Mouse (Mus musculus) forebrain, embryonic 12.5 days (tissue): ENCODE measurements around the gene Slc44a4. TPM values are rescaled to one million over a fixed set of nuclear protein-coding genes. Genes with fewer than 3 reads are reported as not detected.
A peak's percentile ranks its signal among the peaks of the same experiment; 100 is the strongest.
"Not testable (repeated sequence)": the region's sequence is repeated elsewhere in the genome, so short reads cannot be mapped to it uniquely, and the experiment has no call there.

ENCODE experiments used
- ATAC-seq: fragments of 200-750 bp; cut with Nextera tagmentation; 2 replicates; pipeline ENCODE4 v1.8.0; 2017; ENCODE audit warnings: moderate TSS enrichment; ENCODE audit not compliant: low FRiP score
- H3K27ac ChIP-seq: fragments of 300-500 bp; sonication (generic); 2 replicates; pipeline ENCODE4 v1.5.1; 2016; ENCODE audit warnings: mild to moderate bottlenecking
- H3K27me3 ChIP-seq: fragments of 300-500 bp; sonication (generic); 2 replicates; pipeline ENCODE4 v1.6.1; 2016; ENCODE audit warnings: mild to moderate bottlenecking
- H3K36me3 ChIP-seq: fragments of 300-500 bp; sonication (generic); replicated peaks from 2 replicates; pipeline ENCODE4 v1.6.1; 2016; ENCODE audit warnings: mild to moderate bottlenecking
- H3K4me1 ChIP-seq: fragments of 300-500 bp; sonication (generic); 2 replicates; pipeline ENCODE4 v1.6.1; 2016
- H3K4me2 ChIP-seq: fragments of 300-500 bp; sonication (generic); 2 replicates; pipeline ENCODE4 v1.6.1; 2016; ENCODE audit warnings: mild to moderate bottlenecking, moderate library complexity
- H3K4me3 ChIP-seq: fragments of 300-500 bp; sonication (generic); replicated peaks from 2 replicates; pipeline ENCODE4 v1.5.1; 2016; ENCODE audit warnings: mild to moderate bottlenecking
- H3K9ac ChIP-seq: fragments of 300-500 bp; sonication (generic); 2 replicates; pipeline ENCODE4 v1.6.1; 2016; ENCODE audit warnings: mild to moderate bottlenecking
- H3K9me3 ChIP-seq: fragments of 300-500 bp; sonication (generic); 2 replicates; pipeline ENCODE4 v1.6.1; 2016
- WGBS: fragments of 180-500 bp; shearing (Covaris S2); methylation state at CpG from one replicate; pipeline ENCODE4 v1.1.7; 2016; 5-methylcytosine and 5-hydroxymethylcytosine counted together
- polyA plus RNA-seq: library from polyadenylated mRNA; unstranded; fragments of >200 nt; fragmentation: Nextera tagmentation; extraction: Ambion mirVana; gene quantifications from 2 replicates; pipeline ENCODE4 v1.2.1, GENCODE M21; 2016

Slc44a4 gene
- polyA plus RNA-seq, 1 experiment from 2014 or later = not detected

- peaks cover 11% of the 10 kb centered on the region for H3K4me1 ChIP-seq
- not testable (repeated sequence) for H3K36me3 ChIP-seq, H3K9me3 ChIP-seq, ATAC-seq, H3K27ac ChIP-seq
- H3K27me3 ChIP-seq = peaks cover 47% of the 10 kb centered on the region
- peak overlapping the region; percentile 80 for H3K4me2 ChIP-seq
- H3K9ac ChIP-seq = peak overlapping the region; percentile 45; the same call in 1 of the 2 replicates
- H3K4me3 ChIP-seq = peak overlapping the region; percentile 49
- 0% methylated on average over 17 of the region's 47 CpGs for WGBS
Observed at GRCm38 (mm10) chr17:34958734-34959129, 44.5 kb downstream of the Slc44a4 start.

GRCm38 (mm10) chr17:34959130-34959778, 45.0 kb downstream of the Slc44a4 start, which contains the start of gene Hspa1b:
TSS of gene Hspa1b (minus strand) at chr17:34959238.
- Histone ChIP-seq H3K4me3 (peak within 1 kb of the TSS; percentile 49), H3K4me1 (peaks cover 11% of the 10 kb centered on the region), H3K27me3 (peaks cover 47% of the 10 kb centered on the region), H3K4me2 (peak within 1 kb of the TSS; percentile 80), H3K27ac (peak within 1 kb of the TSS; percentile 86), H3K9ac (peak within 1 kb of the TSS; percentile 58)
- peak; percentile 93 for ATAC-seq
- WGBS = under 1% methylated on average over 32 of the region's 32 CpGs
- not testable (repeated sequence) for H3K36me3 ChIP-seq, H3K9me3 ChIP-seq

GRCm38 (mm10) chr17:34959881-34960515, 45.7 kb downstream of the Slc44a4 start:
- H3K27ac ChIP-seq = no peak overlapping the region; the same call in 1 of the 2 replicates
- H3K36me3 ChIP-seq = no peaks in the 10 kb centered on the region
- no peaks in the 10 kb centered on the region for H3K9me3 ChIP-seq
- H3K4me1 ChIP-seq = peaks cover 11% of the 10 kb centered on the region
- peak overlapping the region; percentile 58; the same call in 1 of the 2 replicates for H3K9ac ChIP-seq
- 15% methylated on average over 12 of the region's 12 CpGs for WGBS
- H3K4me3 ChIP-seq = peak overlapping the region; percentile 49
- peak overlapping the region; percentile 80 for H3K4me2 ChIP-seq
- peaks cover 39% of the 10 kb centered on the region for H3K27me3 ChIP-seq
- peak; percentile 3; the same call in 1 of the 2 replicates for ATAC-seq

- Histone ChIP-seq H3K4me3 (no peak overlapping the region), H3K27me3 (peaks cover 35% of the 10 kb centered on the region), H3K36me3 (no peaks in the 10 kb centered on the region), H3K4me2 (no peak overlapping the region), H3K27ac (no peak overlapping the region), H3K4me1 (peaks cover 11% of the 10 kb centered on the region), H3K9ac (no peak overlapping the region), H3K9me3 (no peaks in the 10 kb centered on the region)
- no peak for ATAC-seq
Observed at GRCm38 (mm10) chr17:34960702-34961493, 46.6 kb downstream of the Slc44a4 start.

GRCm38 (mm10) chr17:34962125-34962524, 47.9 kb downstream of the Slc44a4 start:
- ATAC-seq = no peak
- H3K27ac ChIP-seq = no peak overlapping the region
- H3K4me3 ChIP-seq = no peak overlapping the region
- H3K27me3 ChIP-seq = peaks cover 32% of the 10 kb centered on the region
- WGBS = 41% methylated on average over 3 of the region's 3 CpGs
- H3K9ac ChIP-seq = no peak overlapping the region
- no peaks in the 10 kb centered on the region for H3K36me3 ChIP-seq
- no peaks in the 10 kb centered on the region for H3K9me3 ChIP-seq
- peaks cover 11% of the 10 kb centered on the region for H3K4me1 ChIP-seq
- H3K4me2 ChIP-seq = no peak overlapping the region

- no peak overlapping the region for H3K9ac ChIP-seq
- H3K27ac ChIP-seq = no peak overlapping the region
- peaks cover 11% of the 10 kb centered on the region for H3K4me1 ChIP-seq
- no peak overlapping the region for H3K4me3 ChIP-seq
- WGBS = 56% methylated on average over 1 of the region's 1 CpGs
- H3K4me2 ChIP-seq = no peak overlapping the region
- H3K9me3 ChIP-seq = no peaks in the 10 kb centered on the region
- peaks cover 39% of the 10 kb centered on the region for H3K27me3 ChIP-seq
- no peaks in the 10 kb centered on the region for H3K36me3 ChIP-seq
- no peak for ATAC-seq
Observed at GRCm38 (mm10) chr17:34962841-34963240, 48.6 kb downstream of the Slc44a4 start.

GRCm38 (mm10) chr17:34964640-34965049, 50.4 kb downstream of the Slc44a4 start:
- Histone ChIP-seq H3K9ac (no peak overlapping the region), H3K27me3 (peaks cover 57% of the 10 kb centered on the region), H3K27ac (no peak overlapping the region), H3K36me3 (no peaks in the 10 kb centered on the region), H3K9me3 (no peaks in the 10 kb centered on the region), H3K4me1 (peaks cover 7% of the 10 kb centered on the region), H3K4me3 (no peak overlapping the region), H3K4me2 (no peak overlapping the region)
- WGBS = 6% methylated on average over 1 of the region's 1 CpGs
- no peak for ATAC-seq

DNA sequence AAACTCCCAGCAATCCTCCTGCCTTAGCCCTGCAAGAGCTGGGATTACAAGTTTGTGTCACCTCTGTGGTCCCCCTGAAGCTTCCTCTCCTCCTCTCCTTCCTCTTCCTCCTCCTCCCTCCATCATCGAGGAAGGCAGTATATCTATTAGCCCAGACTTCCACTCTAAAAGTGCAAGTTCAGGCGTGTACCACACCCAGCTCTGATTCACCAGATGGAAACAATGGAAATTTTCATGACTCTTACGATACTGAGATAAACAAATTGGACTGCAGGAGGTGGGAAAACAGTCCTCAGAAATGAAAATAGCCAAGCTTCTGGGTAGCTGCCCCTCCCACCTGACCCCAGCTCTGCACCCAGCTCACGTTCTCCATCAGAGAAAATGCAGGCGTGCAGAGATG, 51.4 kb downstream of the Slc44a4 start:
- 84% methylated on average over 5 of the region's 5 CpGs for WGBS
- peaks cover 60% of the 10 kb centered on the region for H3K27me3 ChIP-seq

GRCm38 (mm10) chr17:34969822-34970221, 55.6 kb downstream of the Slc44a4 start, which contains the start of gene Gm20481:
TSS of gene Gm20481 (plus strand) at chr17:34969912.
- not testable (repeated sequence) for H3K9ac ChIP-seq, H3K4me3 ChIP-seq, H3K4me2 ChIP-seq, H3K4me1 ChIP-seq, H3K36me3 ChIP-seq, ATAC-seq, H3K9me3 ChIP-seq, H3K27ac ChIP-seq
- WGBS = 75% methylated on average over 9 of the region's 11 CpGs
- peaks cover 46% of the 10 kb centered on the region for H3K27me3 ChIP-seq

More for the DNA sequence above, 51.4 kb downstream of the Slc44a4 start:
- H3K27ac ChIP-seq = no peak overlapping the region
- no peak overlapping the region for H3K4me3 ChIP-seq
- H3K36me3 ChIP-seq = no peaks in the 10 kb centered on the region
- H3K4me2 ChIP-seq = no peak overlapping the region
- H3K9me3 ChIP-seq = no peaks in the 10 kb centered on the region
- no peak for ATAC-seq
- H3K9ac ChIP-seq = no peak overlapping the region
- no peaks in the 10 kb centered on the region for H3K4me1 ChIP-seq

- not testable (repeated sequence) for H3K27ac ChIP-seq, H3K4me3 ChIP-seq, H3K9ac ChIP-seq, H3K4me1 ChIP-seq, H3K36me3 ChIP-seq, H3K9me3 ChIP-seq, ATAC-seq, H3K4me2 ChIP-seq
- H3K27me3 ChIP-seq = peaks cover 41% of the 10 kb centered on the region
- WGBS = 38% methylated on average over 26 of the region's 37 CpGs
Observed at GRCm38 (mm10) chr17:34970850-34971249, 56.6 kb downstream of the Slc44a4 start.

DNA sequence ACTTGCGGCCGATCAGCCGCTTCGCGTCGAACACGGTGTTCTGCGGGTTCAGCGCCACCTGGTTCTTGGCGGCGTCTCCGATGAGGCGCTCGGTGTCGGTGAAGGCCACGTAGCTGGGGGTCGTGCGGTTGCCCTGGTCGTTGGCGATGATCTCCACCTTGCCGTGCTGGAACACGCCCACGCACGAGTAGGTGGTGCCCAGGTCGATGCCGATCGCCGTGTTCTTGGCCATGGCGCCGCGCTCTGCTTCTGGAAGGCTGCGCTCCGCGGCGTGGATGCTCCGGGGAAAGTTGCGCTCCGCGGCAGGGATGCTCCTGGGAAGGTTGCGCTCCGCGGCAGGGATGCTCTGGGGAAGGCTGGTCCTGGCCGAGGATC, 57.4 kb downstream of the Slc44a4 start:
- H3K4me2 ChIP-seq = peak overlapping the region; percentile 71
- H3K4me3 ChIP-seq = peak overlapping the region; percentile 38
- not testable (repeated sequence) for H3K4me1 ChIP-seq, H3K9me3 ChIP-seq, H3K27ac ChIP-seq, H3K36me3 ChIP-seq, H3K9ac ChIP-seq
- H3K27me3 ChIP-seq = peaks cover 39% of the 10 kb centered on the region
- peak; percentile 44; the same call in 1 of the 2 replicates for ATAC-seq
- WGBS = 4% methylated on average over 26 of the region's 43 CpGs

- H3K4me1 ChIP-seq, H3K36me3 ChIP-seq, H3K27ac ChIP-seq, H3K9me3 ChIP-seq: not testable (repeated sequence)
- Histone ChIP-seq H3K4me2 (peak within 1 kb of the TSS; percentile 71), H3K4me3 (peak within 1 kb of the TSS; percentile 38), H3K9ac (peak within 1 kb of the TSS; percentile 27; the same call in 1 of the 2 replicates), H3K27me3 (peaks cover 37% of the 10 kb centered on the region)
- 1% methylated on average over 27 of the region's 33 CpGs for WGBS
- ATAC-seq = peak; percentile 95
Observed at GRCm38 (mm10) chr17:34972069-34972749, 57.9 kb downstream of the Slc44a4 start, which contains the start of the genes Hspa1a and Hspa1l. TSS of gene Hspa1a (minus strand) at chr17:34972156. TSS of gene Hspa1l (plus strand) at chr17:34972703.
